Mouse (Mus musculus) hindbrain, postnatal 0 days (tissue): ENCODE data around the gene Inpp4b. TPM values are rescaled to one million over a fixed set of nuclear protein-coding genes. Genes with fewer than 3 reads are reported as not detected.

ENCODE experiments used
- ATAC-seq: fragments of 200-750 bp; cut with Nextera tagmentation; 2 replicates; pipeline ENCODE4 v1.8.0; 2017; ENCODE audit warnings: mild to moderate bottlenecking, moderate TSS enrichment, moderate library complexity
- DNase-seq: peaks from one replicate; pipeline ENCODE4 v3.0.0-alpha.2; 2015; ENCODE audit warnings: low spot score
- H3K27ac ChIP-seq: fragments of 300-500 bp; sonication (generic); 2 replicates; pipeline ENCODE4 v1.5.1; 2014; ENCODE audit warnings: mild to moderate bottlenecking
- H3K27me3 ChIP-seq: fragments of 300-500 bp; sonication (generic); 2 replicates; pipeline ENCODE4 v1.6.1; 2014; ENCODE audit warnings: low read length, mixed read lengths; ENCODE audit not compliant: insufficient read depth
- H3K36me3 ChIP-seq: fragments of 300-500 bp; sonication (generic); 2 replicates; pipeline ENCODE4 v1.6.1; 2014; ENCODE audit warnings: low read length, mixed read lengths; ENCODE audit not compliant: insufficient read depth
- H3K4me1 ChIP-seq: fragments of 300-500 bp; sonication (generic); 2 replicates; pipeline ENCODE4 v1.6.1; 2014; ENCODE audit warnings: antibody characterized with exemption, low read length, mixed read lengths; ENCODE audit not compliant: insufficient read depth
- H3K4me2 ChIP-seq: fragments of 300-500 bp; sonication (generic); 2 replicates; pipeline ENCODE4 v1.6.1; 2014; ENCODE audit warnings: low read depth, mild to moderate bottlenecking, low read length, moderate library complexity, mixed read lengths
- H3K4me3 ChIP-seq: fragments of 300-500 bp; sonication (generic); 2 replicates; pipeline ENCODE4 v1.5.1; 2014; ENCODE audit warnings: low read length
- H3K9ac ChIP-seq: fragments of 300-500 bp; sonication (generic); replicated peaks from 2 replicates; pipeline ENCODE4 v1.6.1; 2014; ENCODE audit warnings: mild to moderate bottlenecking, low read length, moderate library complexity, mixed read lengths
- H3K9me3 ChIP-seq: fragments of 300-500 bp; sonication (generic); 2 replicates; pipeline ENCODE4 v1.6.1; 2016; ENCODE audit warnings: low read length, mixed read lengths
- CTCF ChIP-seq: IDR thresholded peaks from 2 replicates; pipeline ENCODE4 v1.5.1; 2016; ENCODE audit warnings: antibody characterized with exemption, control low read depth, low read depth
- WGBS: fragments of 180-500 bp; shearing (Covaris S2); extraction: QIAGEN DNeasy Blood & Tissue Kit; methylation state at CpG from one replicate; pipeline ENCODE4 v1.1.7; 2014; 5-methylcytosine and 5-hydroxymethylcytosine counted together
- polyA plus RNA-seq: library from polyadenylated mRNA; unstranded; fragments of >200 nt; fragmentation: Nextera tagmentation; extraction: Ambion mirVana; gene quantifications from 2 replicates; pipeline ENCODE4 v1.2.1, GENCODE M21; 2015
- total RNA-seq: library from RNA; depleted of rRNA; stranded (reverse); fragments of >200 nt; gene quantifications from 2 replicates; pipeline ENCODE4 v1.2.3, GENCODE M21; 2014

Inpp4b gene
- total and polyA plus RNA-seq, 2 experiments from 2014 or later, result 8.1 to 8.2 TPM

DNA sequence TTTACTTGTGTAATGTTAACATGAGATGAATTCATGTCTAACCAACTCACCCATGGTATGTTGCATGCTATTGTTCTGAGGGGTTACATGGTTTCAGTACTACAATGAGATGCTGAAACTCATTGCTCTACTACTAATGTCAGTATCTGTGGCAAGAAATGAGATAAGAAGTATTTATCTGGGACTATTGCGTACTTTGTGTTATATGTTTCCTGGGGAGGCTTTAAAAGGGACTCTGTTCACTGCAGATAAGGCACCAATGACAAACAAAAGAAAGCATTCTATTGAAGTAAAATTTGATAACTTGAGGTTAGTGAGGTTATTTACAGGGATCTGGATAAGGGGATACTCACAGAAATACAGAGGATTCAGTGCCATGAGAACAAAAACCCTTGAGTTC lies 815.6 kb downstream of the Inpp4b start:
- no peaks in the 10 kb centered on the region for H3K36me3 ChIP-seq
- H3K9me3 ChIP-seq, result peaks cover 6% of the 10 kb centered on the region; the same call in 1 of the 2 replicates
- no peak overlapping the region for H3K4me3 ChIP-seq
- no peak overlapping the region for H3K27ac ChIP-seq
- no peaks in the 10 kb centered on the region for H3K4me1 ChIP-seq
- no peak overlapping the region for H3K4me2 ChIP-seq
- 98% methylated on average over 1 of the region's 1 CpGs for WGBS
- H3K9ac ChIP-seq, result no peak overlapping the region
- TF ChIP-seq CTCF, result no peak
- DNase-seq (no peak), ATAC-seq (no peak)
- H3K27me3 ChIP-seq, result no peaks in the 10 kb centered on the region
